Mouse (Mus musculus): ENCODE data around the gene Il6st. TPM values are rescaled to one million over a fixed set of nuclear protein-coding genes. Genes with fewer than 3 reads are reported as not detected.

Il6st gene
- polyA plus RNA-seq, 1 experiment from 2014 or later: 24.5 TPM

DNA sequence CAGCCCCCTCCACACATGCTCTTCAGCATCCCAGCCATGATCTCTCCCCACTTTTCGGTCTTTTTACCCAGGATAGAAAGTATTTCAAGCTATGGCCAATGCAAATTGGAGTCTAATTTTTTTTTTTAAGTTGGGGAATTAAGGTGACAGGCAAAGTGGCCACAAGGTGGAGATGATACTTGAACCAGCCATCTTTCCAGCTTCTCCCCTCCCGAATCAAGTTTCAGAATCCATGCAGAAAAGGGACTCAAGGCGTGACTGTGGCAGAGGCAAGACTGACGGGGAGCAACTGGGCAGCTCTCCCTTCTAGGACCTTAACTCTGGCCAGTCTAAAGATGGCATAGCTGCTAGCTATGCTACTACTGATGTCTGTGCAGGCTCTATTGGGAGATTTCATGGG is 5.9 kb upstream of the Il6st start:
- Histone ChIP-seq H3K4me1 (replicated peaks) (peaks cover under 1% of the 10 kb centered on the region; the same call in 1 of the 2 replicates), H3K9me3 (no peaks in the 10 kb centered on the region), H3K27me3 (ENCODE audit: insufficient read depth, poor library complexity, severe bottlenecking) (peaks cover 4% of the 10 kb centered on the region; the same call in 1 of the 2 replicates), H3K27ac (no peak overlapping the region), H3K36me3 (no peaks in the 10 kb centered on the region), H3K4me3 (no peak overlapping the region)
- DNase-seq (ENCODE audit: low spot score): no peak
- 79% methylated on average over 4 of the region's 4 CpGs for WGBS

DNA sequence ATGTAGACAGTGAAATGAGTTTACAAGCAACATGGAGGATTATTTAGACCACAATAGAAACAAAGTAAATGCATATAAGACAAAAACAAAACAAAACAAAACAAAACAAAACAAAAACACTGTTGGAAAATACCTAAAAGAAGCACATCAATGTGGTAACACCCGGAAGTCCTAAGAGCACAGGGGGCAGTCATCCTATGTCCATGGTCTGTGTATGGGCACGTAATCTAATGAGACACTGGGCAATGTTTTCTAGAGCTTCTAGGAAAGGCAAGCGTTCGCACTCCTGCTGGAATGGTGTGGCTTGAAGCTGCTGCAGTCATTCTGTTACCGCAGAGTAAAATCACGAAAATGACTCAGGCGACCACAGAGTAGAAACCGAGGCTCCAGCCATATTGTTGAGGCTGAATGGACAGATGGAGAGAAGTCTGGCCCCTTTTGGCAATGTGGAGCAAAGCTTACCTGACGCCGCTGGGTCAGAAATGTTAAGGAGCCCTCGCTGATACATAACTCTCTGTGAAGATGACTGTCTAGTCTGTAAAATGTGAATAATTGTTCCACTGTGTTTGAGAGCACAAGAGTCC is 5.3 kb upstream of the Il6st start:
- WGBS: 92% methylated on average over 11 of the region's 11 CpGs
- Histone ChIP-seq H3K36me3 (no peaks in the 10 kb centered on the region), H3K27me3 (ENCODE audit: insufficient read depth, poor library complexity, severe bottlenecking) (peaks cover 4% of the 10 kb centered on the region; the same call in 1 of the 2 replicates), H3K27ac (no peak overlapping the region), H3K4me3 (no peak overlapping the region), H3K4me1 (replicated peaks) (peaks cover 5% of the 10 kb centered on the region), H3K9me3 (no peaks in the 10 kb centered on the region)
- DNase-seq (ENCODE audit: low spot score): no peak

DNA sequence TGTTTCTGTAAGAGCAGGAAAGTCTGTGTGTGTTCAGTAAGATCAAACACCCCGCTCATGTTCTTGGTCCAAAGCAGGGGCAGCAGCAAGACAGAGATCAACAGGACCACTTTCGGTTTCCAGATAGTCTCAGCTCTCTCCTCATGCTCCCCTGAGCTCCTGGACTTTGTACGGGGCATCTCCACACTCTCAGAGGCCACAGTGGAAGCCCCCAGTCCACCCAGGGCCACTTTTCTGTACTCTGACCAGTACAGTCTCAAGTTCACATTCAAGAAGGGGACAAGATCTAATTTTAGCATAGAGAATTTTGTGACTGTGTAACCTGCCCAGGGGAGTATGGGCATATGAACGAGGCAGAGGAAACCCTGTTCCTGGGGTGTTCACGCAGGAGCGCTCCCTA is 3.9 kb upstream of the Il6st start:
- Histone ChIP-seq H3K36me3 (no peaks in the 10 kb centered on the region), H3K4me1 (replicated peaks) (peaks cover 11% of the 10 kb centered on the region), H3K4me3 (no peak overlapping the region), H3K9me3 (no peaks in the 10 kb centered on the region), H3K27ac (no peak overlapping the region), H3K27me3 (ENCODE audit: insufficient read depth, poor library complexity, severe bottlenecking) (peaks cover 4% of the 10 kb centered on the region; the same call in 1 of the 2 replicates)
- WGBS: 89% methylated on average over 6 of the region's 6 CpGs
- no peak for DNase-seq (ENCODE audit: low spot score)

DNA sequence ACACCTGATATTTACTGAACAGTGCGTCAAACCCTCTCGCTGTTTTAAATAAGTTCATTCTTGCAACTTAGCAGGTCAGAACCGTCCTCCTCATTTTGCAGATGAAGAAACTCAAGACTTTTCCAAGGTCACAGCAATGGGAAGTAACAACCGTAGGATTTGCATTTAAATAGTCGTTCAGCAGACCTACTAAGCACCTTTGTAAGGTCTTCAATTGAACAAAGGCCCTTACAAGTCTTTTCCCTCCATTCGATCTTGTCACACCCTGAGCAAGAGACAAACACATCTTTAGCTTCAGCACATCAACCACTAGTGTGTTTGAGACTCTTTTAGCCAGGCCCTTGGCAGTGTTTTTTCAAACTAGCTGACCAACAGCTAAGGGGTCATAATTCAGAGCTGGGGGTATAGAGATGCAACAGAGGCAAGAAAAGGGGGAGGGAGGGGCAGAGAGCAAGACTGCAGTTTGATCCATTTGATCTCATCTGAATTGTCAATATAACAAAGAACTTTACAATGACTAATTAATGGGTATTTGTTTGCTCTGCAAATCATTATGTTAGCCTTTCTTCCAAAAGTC is 1.4 kb upstream of the Il6st start:
- Histone ChIP-seq H3K9me3 (no peaks in the 10 kb centered on the region), H3K27ac (no peak overlapping the region), H3K36me3 (no peaks in the 10 kb centered on the region), H3K4me3 (no peak overlapping the region), H3K27me3 (ENCODE audit: insufficient read depth, poor library complexity, severe bottlenecking) (peaks cover 4% of the 10 kb centered on the region; the same call in 1 of the 2 replicates), H3K4me1 (replicated peaks) (peaks cover 27% of the 10 kb centered on the region)
- no peak for DNase-seq (ENCODE audit: low spot score)
- 40% methylated on average over 6 of the region's 6 CpGs for WGBS

DNA sequence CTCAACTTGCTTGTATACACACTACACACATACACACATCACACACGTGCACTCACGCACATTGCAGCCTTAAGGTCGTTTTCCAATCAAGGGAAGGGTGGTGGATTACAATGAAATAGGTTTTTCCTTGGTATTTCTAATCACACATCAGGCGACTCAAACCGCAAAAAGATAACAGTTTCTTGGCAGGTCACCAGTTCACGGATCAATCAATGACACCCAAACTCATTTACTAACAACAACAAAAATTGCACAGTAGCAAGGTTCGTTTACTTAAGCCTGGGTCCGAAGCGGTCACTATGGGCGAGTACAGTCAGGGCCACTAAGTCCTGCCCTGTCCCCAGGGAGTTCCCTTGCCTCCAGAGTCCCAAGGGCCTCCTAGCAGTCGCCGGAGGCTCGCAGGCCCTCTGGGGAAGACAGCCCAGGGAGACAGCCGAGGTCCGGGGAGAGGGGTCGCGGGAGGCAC is 500 bp upstream of the Il6st start:
- Histone ChIP-seq H3K27me3 (ENCODE audit: insufficient read depth, poor library complexity, severe bottlenecking) (peaks cover 4% of the 10 kb centered on the region; the same call in 1 of the 2 replicates), H3K4me1 (replicated peaks) (peaks cover 27% of the 10 kb centered on the region), H3K27ac (peak overlapping the region; percentile 95), H3K36me3 (no peaks in the 10 kb centered on the region), H3K4me3 (peak overlapping the region; percentile 85), H3K9me3 (no peaks in the 10 kb centered on the region)
- no peak for DNase-seq (ENCODE audit: low spot score)
- WGBS: 3% methylated on average over 17 of the region's 17 CpGs

DNA sequence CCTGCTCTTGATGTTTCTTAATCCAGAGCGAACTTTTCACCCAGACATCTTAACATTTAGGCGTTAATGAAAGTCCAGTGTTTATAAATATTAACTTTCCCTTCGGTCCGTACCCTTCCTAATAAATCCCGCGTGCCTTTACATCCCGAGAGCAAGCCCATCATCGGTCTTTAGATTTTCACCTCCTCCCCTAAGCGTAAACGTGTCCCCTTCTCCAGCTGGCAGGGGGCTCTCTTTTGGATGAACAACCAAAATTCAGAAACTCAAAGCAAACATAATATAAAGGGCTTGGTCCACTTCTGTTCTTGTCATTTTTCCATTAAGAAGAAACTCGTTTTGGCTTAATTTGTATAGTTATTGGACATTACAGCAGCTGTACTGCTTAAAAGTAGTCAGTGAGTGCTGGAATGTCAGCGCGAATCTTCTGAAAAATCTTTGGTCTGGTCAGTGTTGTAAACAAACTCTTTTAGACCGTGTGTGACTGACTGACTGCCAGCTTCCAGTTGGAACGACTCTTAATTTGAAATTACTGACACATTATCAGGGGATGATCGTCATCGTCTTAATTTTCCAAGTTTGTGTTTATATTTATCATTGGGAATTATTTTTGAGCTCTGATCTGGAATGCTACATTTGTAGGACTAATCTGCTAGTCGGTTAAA is 887 bp downstream of the Il6st start:
- no peak for DNase-seq (ENCODE audit: low spot score)
- WGBS: 7% methylated on average over 18 of the region's 18 CpGs
- Histone ChIP-seq H3K4me1 (replicated peaks) (peaks cover 27% of the 10 kb centered on the region), H3K9me3 (no peaks in the 10 kb centered on the region), H3K27ac (peak overlapping the region; percentile 95), H3K4me3 (peak overlapping the region; percentile 85), H3K27me3 (ENCODE audit: insufficient read depth, poor library complexity, severe bottlenecking) (peaks cover 4% of the 10 kb centered on the region; the same call in 1 of the 2 replicates), H3K36me3 (no peaks in the 10 kb centered on the region)

DNA sequence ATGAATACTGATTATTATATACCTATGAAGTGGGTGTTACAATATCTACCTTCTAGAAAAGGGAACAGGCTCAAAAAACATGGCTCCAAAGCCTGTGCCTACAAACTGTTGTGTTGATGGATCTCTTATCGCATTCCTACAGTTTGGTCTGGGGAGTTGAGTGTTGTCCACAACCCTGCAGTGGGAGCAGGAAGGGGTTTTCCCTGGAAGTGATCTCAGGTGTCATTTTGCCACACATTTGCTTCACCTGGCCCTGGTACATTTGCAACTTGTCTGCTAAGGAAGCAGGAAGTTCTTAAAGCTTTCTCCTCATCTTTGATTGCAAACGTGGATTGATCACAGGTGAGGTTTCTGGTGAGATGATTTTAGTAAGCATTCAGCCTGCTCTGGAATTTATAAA is 1.7 kb downstream of the Il6st start:
- H3K4me1 ChIP-seq (replicated peaks): peaks cover 27% of the 10 kb centered on the region
- 49% methylated on average over 2 of the region's 2 CpGs for WGBS
- no peak for DNase-seq (ENCODE audit: low spot score)
- no peaks in the 10 kb centered on the region for H3K9me3 ChIP-seq
- no peak overlapping the region for H3K4me3 ChIP-seq
- H3K36me3 ChIP-seq: no peaks in the 10 kb centered on the region
- peaks cover 4% of the 10 kb centered on the region; the same call in 1 of the 2 replicates for H3K27me3 ChIP-seq (ENCODE audit: insufficient read depth, poor library complexity, severe bottlenecking)
- no peak overlapping the region for H3K27ac ChIP-seq

DNA sequence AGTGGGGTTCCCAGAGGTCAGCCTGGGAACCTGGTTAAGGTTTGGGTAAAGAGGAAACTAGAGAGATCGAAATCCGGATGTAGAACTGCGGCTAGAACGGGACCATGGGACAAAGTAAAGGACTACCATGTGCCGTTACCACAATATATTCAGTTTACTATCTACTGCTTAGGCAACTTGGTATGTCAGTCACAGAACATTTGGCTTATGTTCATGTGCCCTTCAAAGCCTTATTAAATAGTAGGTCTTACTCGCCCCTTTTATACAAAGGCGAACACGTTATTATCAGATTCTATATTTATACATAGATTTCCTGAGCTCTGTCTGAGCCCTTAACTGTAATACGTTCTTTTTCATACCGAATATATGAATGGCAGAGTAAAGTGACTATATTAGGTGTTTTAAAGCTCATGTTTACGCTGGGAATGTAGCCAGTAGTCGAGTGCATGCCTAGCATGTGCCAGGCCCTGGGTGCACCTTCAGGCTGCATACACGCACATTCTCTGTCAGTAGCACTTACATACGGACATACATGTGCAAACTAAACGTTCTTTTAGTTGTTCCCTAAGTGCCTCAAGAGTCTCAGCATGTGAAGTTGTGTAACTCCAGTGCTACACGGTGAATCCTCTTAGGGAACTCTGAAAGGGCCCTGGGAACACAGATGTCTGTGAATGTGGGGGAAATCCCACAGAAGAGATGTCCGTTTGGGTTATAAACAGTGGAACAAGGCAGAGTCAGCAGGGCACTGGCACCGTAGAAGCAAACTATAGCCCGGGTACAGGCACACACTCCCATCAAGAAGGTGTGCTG is 2.5 kb downstream of the Il6st start:
- H3K9me3 ChIP-seq: no peaks in the 10 kb centered on the region
- no peak for DNase-seq (ENCODE audit: low spot score)
- WGBS: 89% methylated on average over 19 of the region's 19 CpGs
- peaks cover 4% of the 10 kb centered on the region; the same call in 1 of the 2 replicates for H3K27me3 ChIP-seq (ENCODE audit: insufficient read depth, poor library complexity, severe bottlenecking)
- H3K36me3 ChIP-seq: no peaks in the 10 kb centered on the region
- H3K4me3 ChIP-seq: no peak overlapping the region
- H3K4me1 ChIP-seq (replicated peaks): peaks cover 27% of the 10 kb centered on the region
- H3K27ac ChIP-seq: no peak overlapping the region

DNA sequence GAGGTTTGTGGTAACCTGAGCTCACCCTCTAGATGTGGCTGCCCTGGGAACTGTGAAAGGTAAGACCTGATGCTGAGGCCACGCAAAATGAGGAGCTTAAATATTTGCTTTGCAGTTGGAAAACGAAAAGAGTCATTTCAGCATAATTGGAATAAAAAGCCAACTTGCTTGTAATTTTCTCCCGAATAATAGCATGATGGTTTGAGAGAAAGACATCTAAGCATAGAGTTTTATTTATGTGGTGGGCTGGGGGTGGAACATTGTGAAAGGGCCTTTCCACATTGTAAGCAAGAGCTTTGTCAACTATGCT is 3.0 kb downstream of the Il6st start:
- H3K36me3 ChIP-seq: no peaks in the 10 kb centered on the region
- H3K4me1 ChIP-seq (replicated peaks): peaks cover 27% of the 10 kb centered on the region
- H3K4me3 ChIP-seq: no peak overlapping the region
- H3K27ac ChIP-seq: no peak overlapping the region
- 82% methylated on average over 3 of the region's 3 CpGs for WGBS
- peaks cover 3% of the 10 kb centered on the region; the same call in 1 of the 2 replicates for H3K27me3 ChIP-seq (ENCODE audit: insufficient read depth, poor library complexity, severe bottlenecking)
- H3K9me3 ChIP-seq: no peaks in the 10 kb centered on the region
- DNase-seq (ENCODE audit: low spot score): no peak

DNA sequence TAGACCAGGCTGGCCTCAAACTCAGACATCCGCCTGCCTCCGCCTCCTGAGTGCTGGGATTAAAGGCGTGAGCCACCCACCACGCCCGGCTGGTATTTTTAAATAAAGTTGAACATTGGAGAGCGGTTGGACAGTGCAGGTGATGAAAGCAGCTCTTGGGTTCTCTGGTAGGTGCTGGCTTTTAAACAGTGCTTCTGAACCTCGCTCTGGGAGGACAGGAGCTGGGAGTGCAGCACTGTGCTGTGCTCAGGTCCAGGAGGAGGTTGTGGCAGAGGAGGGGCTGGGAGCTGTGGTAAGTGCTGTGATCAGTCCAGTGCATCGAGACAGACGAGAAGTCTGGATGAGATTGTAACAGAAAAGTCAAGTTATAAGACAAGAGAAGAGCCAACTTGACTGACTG is 3.5 kb downstream of the Il6st start:
- WGBS: 94% methylated on average over 9 of the region's 9 CpGs
- Histone ChIP-seq H3K36me3 (no peaks in the 10 kb centered on the region), H3K4me1 (replicated peaks) (peaks cover 27% of the 10 kb centered on the region), H3K9me3 (no peaks in the 10 kb centered on the region), H3K27ac (no peak overlapping the region), H3K27me3 (ENCODE audit: insufficient read depth, poor library complexity, severe bottlenecking) (no peaks in the 10 kb centered on the region), H3K4me3 (no peak overlapping the region)
- DNase-seq (ENCODE audit: low spot score): no peak

DNA sequence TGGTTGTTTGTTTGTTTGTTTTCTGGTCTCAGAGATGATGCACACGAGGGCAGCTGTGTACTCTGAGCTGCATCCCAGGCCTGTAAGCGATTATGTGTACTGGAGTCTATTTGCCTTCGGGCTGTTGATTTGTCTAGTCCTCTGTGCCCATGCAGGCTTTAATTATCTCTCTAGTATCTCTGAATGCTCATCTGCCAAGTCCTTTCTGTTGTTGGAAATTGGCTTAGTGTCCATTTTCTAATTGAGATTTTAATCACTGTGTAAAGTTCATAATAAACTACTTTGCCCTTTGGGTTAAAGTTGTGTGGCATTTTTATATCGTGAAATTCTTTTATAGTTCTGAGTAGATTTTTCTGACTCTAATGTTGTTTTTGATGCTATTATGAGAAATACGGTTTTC is 5.6 kb downstream of the Il6st start:
- peaks cover 21% of the 10 kb centered on the region; the same call in 1 of the 2 replicates for H3K4me1 ChIP-seq (replicated peaks)
- no peaks in the 10 kb centered on the region for H3K27me3 ChIP-seq (ENCODE audit: insufficient read depth, poor library complexity, severe bottlenecking)
- no peak for DNase-seq (ENCODE audit: low spot score)
- no peak overlapping the region for H3K27ac ChIP-seq
- no peak overlapping the region for H3K4me3 ChIP-seq
- H3K36me3 ChIP-seq: no peaks in the 10 kb centered on the region
- 88% methylated on average over 5 of the region's 5 CpGs for WGBS
- H3K9me3 ChIP-seq: no peaks in the 10 kb centered on the region

DNA sequence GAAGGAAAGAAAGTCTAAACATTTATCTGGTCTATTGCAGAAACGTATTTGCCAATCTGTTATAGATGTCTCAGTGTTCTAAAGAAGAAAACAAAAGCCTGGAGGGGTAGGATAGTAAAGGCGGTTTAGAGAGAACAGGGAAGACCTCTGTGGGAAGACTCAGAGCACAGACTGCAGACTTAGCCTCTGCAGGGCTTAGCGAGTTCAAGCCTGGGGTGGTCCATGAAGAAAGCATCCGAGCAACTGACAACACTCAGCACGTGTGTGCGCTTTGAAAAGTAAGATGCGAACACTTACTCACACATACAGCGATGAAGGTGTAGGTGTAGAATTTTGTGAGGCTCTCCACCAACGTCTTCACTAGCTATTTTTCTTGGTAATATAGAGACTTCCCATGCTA is 7.3 kb downstream of the Il6st start:
- H3K4me1 ChIP-seq (replicated peaks): 0 out of 2 replicates have a peak, but pooled peaks cover 5% of the 10 kb centered on the region
- WGBS: 90% methylated on average over 9 of the region's 9 CpGs

More for the DNA sequence above, 7.3 kb downstream of the Il6st start:
- H3K4me3 ChIP-seq: no peak overlapping the region
- peaks cover 11% of the 10 kb centered on the region for H3K36me3 ChIP-seq
- no peak for DNase-seq (ENCODE audit: low spot score)
- H3K9me3 ChIP-seq: no peaks in the 10 kb centered on the region
- H3K27me3 ChIP-seq (ENCODE audit: insufficient read depth, poor library complexity, severe bottlenecking): no peaks in the 10 kb centered on the region
- H3K27ac ChIP-seq: no peak overlapping the region
